Mouse (Mus musculus): ENCODE measurements around the gene Nuak2. TPM values are rescaled to one million over a fixed set of nuclear protein-coding genes. Genes with fewer than 3 reads are reported as not detected.

Gene Nuak2
- 10 to 100 TPM in 1 of 2 experiments, 1 to 10 TPM in 1; 9.9 to 13.9 TPM for total RNA-seq (2023)

GRCm38 (mm10) chr1:132315889-132316624, at the start of gene Nuak2:
Gene Nuak2, plus strand, starts transcription at chr1:132316126.

GRCm38 (mm10) chr1:132298425-132298800, 17.5 kb upstream of the Nuak2 start, which contains the start of gene Klhdc8a:
Gene Klhdc8a, plus strand, starts transcription at chr1:132298626.

Other genes starting within 250 kb of the Nuak2 start
- not detected for gene Mfsd4a, start 248.1 kb upstream of the Nuak2 start, total RNA-seq (2023)
- not detected for gene Cdk18, start 176.4 kb upstream of the Nuak2 start, total RNA-seq (2023)
- not detected for gene Lemd1, start 124.7 kb upstream of the Nuak2 start, total RNA-seq (2023)
- gene AC124108.1, start 124.7 kb upstream of the Nuak2 start, total RNA-seq (2023), result not detected
- gene Gm10188, start 86.4 kb upstream of the Nuak2 start, total RNA-seq (2023), result not detected
- not detected for gene Klhdc8a, start 17.5 kb upstream of the Nuak2 start, total RNA-seq (2023)
- under 1 TPM; 0.27 to 0.47 TPM for gene Tmcc2, start 75.2 kb downstream of the Nuak2 start, total RNA-seq (2023)
- gene Dstyk, start 101.4 kb downstream of the Nuak2 start, total RNA-seq (2023), result 10 to 100 TPM; 19.9 to 20.0 TPM
- 10 to 100 TPM; 50.7 to 63.7 TPM for gene Rbbp5, start 161.2 kb downstream of the Nuak2 start, total RNA-seq (2023)
- 10 to 100 TPM; 13.5 to 18.3 TPM for gene Tmem81, start 190.1 kb downstream of the Nuak2 start, total RNA-seq (2023)
- gene Cntn2, start 227.1 kb downstream of the Nuak2 start, total RNA-seq (2023), result not detected